Mouse (Mus musculus) common myeloid progenitor, adult 5-6 weeks (primary cell): ENCODE data around the gene Dnah8. TPM values are rescaled to one million over a fixed set of nuclear protein-coding genes. Genes with fewer than 3 reads are reported as not detected.

Experiments
- ATAC-seq: replicated peaks from 2 replicates; pipeline ENCODE4 v1.8.0; 2016; ENCODE audit warnings: low read depth, mild to moderate bottlenecking, moderate TSS enrichment, inconsistent platforms; ENCODE audit not compliant: poor library complexity, severe bottlenecking
- total RNA-seq: library from RNA; stranded (forward); fragments of 200-1000, 187-1606 nt; gene quantifications from 2 replicates; pipeline ENCODE4 v1.2.3, GENCODE M21; 2017

The Dnah8 gene
- total RNA-seq, 1 experiment from 2014 or later, result 50.6 TPM

DNA sequence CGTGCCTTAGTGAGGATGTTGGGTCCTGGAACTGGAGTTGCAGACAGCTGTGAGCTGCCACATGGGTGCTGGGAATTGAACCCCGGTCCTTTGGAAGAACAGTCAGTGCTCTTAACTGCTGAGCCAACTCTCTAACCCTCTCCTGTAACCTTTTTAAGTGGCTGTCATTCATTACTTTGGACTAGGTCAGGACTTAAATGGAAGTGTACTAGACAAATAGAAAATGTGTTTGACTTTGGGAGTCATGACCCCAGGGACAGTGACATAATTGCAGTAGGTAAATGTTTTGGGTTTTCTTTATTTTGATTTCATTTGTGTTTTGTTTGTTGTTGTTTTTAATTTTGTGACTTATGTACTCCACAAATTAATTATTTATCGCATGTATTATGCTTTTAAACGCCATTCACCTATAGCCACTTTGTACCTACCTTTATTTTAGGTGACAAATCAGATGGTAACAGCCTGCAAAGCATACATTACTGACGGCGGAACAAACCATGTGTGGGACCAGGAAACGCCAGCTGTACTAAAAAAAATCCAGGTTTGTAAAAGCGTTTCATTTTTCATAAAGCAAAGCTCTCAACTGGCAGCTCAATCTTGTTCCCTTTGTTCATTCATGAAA is 33.5 kb downstream of the Dnah8 start:
- no peak for ATAC-seq

DNA sequence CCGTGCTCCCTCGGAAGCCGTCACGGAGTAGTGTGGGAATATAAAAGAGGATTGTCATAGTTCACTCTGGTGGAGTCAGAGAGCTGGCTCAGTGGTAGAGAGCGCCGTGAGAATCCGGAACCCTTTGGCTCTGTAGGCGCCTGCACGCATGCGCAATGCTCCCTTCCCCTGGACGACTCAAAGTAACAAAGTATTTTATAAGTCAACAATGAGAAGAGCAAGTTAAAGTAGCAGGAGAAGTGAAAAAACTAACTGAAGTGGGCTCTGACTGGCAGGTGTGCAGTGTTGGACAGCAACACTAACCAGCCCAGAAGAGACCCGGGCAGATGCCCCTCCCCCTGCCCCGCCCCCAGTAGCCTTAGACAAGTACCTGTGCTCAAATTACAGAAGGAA is 34.0 kb downstream of the Dnah8 start:
- ATAC-seq, result 0 out of 2 replicates have a peak, but pooled peaks have one; percentile 50

- no peak for ATAC-seq
These were observed 38.0 kb downstream of the Dnah8 start for GRCm38 (mm10) chr17:30662131-30662530.

DNA sequence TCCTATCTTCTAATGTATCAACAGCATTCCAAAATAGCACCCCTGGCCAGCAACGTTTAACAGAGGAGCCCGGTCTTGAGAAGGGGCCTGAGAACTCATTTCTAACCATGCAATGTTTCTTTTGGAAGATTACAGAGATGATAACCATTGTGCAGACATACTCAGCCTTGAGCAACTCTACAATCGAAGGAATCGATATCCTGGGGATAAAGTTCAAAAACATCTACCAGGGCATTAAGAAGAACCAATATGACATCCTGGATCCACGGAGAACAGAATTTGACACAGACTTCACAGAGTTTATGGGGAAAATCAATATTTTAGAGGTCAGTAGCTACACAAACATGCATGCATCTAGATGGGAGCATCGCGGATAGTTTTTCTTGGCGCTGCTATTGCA is 39.0 kb downstream of the Dnah8 start:
- ATAC-seq, result no peak

GRCm38 (mm10) chr17:30664856-30665255 is 40.7 kb downstream of the Dnah8 start:
- ATAC-seq, result no peak

- no peak for ATAC-seq
These were observed 48.4 kb downstream of the Dnah8 start for GRCm38 (mm10) chr17:30672556-30672955.

DNA sequence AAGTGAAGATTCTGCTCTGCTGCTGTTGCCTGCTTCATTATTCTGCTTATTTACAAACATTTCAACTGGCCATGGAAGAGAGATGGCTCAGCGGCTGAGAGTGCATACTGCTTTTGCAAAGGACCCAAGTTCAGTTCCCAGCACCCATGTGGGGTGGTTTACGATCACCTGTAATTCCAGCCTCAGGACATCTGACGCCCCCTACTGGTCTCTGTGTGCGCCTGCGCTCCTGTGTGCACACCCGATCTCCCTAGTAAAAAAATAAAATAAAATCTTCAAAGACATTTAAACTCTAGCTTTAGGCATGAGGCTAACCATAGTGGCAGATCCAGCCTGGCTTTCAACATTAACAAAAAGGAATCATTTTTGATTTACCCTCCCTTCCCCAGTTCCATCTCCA is 48.9 kb downstream of the Dnah8 start:
- ATAC-seq, result no peak

GRCm38 (mm10) chr17:30675021-30675740 is 51.0 kb downstream of the Dnah8 start:
- no peak for ATAC-seq

- ATAC-seq, result no peak
These were observed 54.4 kb downstream of the Dnah8 start for GRCm38 (mm10) chr17:30678523-30678922.

DNA sequence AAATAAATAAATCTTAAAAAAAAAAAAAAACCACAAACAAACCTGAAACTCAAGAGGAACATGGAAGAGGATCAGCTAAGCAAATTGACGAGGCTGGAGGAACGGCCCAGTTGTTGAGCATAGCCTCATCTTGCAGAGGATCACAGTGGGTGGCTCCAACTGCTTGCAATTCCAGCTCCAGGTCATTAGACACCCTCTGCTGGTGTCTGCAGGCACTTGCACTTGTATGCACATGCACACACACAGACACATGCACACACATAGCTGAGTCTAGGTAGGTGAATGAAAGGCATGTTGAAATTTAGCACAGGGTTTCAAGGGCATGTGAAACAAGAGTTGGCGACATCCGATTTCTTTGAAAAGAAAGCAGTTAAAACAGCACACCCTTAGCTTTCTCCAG is 55.5 kb downstream of the Dnah8 start:
- ATAC-seq, result no peak

- ATAC-seq, result peak; percentile 85
These were observed 57.5 kb downstream of the Dnah8 start for GRCm38 (mm10) chr17:30681604-30682003.

GRCm38 (mm10) chr17:30690181-30690580 is 66.0 kb downstream of the Dnah8 start:
- ATAC-seq, result no peak

GRCm38 (mm10) chr17:30691481-30691880 is 67.3 kb downstream of the Dnah8 start:
- no peak for ATAC-seq

DNA sequence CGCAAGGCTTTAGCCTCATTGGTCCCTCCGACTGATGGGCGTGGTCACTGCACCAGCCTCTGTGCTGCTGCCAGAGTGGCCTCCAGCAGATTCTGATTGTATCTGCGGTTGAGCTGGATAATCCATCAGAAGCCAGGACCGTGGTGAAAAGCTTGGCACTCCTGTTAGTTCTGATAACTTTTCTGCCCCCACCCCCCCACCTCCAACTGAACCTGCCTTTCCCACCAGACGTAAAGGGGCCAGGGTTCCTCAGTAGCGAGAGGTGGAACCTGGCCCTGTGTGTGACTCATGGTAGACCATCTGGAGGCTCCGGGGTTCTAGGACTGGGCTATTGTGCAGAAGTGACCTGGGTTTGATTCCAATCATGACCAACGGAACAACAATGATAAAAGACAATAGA is 70.1 kb downstream of the Dnah8 start:
- ATAC-seq, result no peak

DNA sequence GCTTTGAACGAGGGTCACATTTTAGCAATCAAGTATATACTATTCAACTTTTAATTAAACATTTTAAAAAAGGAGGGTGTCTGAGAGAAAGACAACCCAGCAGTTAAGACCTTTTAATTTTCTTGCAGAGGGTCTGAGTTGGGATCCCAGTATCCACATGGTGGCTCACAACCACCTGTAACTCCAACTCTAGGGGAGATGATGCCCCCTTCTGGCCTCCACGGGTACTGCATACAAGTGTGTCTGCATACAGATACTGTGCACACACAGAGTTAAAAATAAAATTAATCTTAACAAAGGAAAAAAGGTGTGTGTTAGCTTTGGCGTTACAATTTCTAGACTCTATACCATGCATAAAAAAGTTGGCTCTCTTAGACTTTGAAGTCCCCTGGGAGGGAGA is 90.6 kb downstream of the Dnah8 start:
- no peak for ATAC-seq

DNA sequence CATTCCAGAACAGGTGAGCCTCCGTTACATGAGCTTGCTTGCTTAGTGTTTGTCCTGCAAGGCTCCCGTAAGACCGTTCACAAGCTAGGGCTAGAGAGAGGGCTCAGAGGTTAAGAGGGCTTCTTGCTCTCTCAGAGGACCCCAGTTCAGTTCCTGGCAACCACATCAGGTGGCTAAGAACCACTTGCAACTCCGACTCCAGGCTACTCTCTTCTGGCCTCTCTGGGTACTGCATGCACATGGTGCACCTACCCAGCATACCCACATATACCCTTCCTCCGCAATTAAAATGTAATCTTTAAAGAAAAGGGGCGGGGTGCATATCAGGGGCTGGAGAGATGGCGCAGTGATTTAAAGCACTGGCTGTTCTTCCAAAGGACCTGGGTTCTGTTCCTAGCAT is 94.0 kb downstream of the Dnah8 start:
- no peak for ATAC-seq

GRCm38 (mm10) chr17:30719031-30719430 is 94.9 kb downstream of the Dnah8 start:
- no peak for ATAC-seq

GRCm38 (mm10) chr17:30727788-30728187 is 103.6 kb downstream of the Dnah8 start:
- ATAC-seq, result no peak

- no peak for ATAC-seq
These were observed 108.6 kb downstream of the Dnah8 start for GRCm38 (mm10) chr17:30732736-30733135.

GRCm38 (mm10) chr17:30734770-30735169 is 110.6 kb downstream of the Dnah8 start:
- no peak for ATAC-seq

- ATAC-seq, result no peak
These were observed 111.3 kb downstream of the Dnah8 start for GRCm38 (mm10) chr17:30735454-30735853.

DNA sequence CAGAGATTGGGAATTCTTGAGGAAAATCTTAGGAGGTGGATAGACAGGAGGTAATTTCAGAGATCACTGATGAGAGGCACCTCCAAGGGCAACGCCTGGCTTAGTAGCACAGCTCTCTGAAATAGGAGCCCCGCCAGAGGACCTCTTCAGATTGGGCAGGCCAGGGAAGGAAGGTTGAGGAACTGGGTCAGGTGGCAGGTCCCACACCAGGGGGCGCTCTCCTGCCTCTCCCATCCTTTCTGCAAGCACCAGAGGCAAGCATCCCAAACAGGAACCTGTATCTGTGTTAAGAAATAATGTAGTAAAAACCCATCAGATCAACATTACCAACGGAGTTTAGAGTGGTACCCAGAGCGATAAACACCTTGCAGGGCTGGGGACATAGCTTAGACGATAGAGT is 113.6 kb downstream of the Dnah8 start:
- ATAC-seq, result 0 out of 2 replicates have a peak, but pooled peaks have one; percentile 47
